Mouse (Mus musculus) ES-Bruce4 (cell line): ENCODE data around the gene Insl6. TPM values are rescaled to one million over a fixed set of nuclear protein-coding genes. Genes with fewer than 3 reads are reported as not detected.

Experiments used
- H3K27ac ChIP-seq: 2 replicates; pipeline ENCODE4 v1.5.1; 2012; ENCODE audit warnings: low read length, inconsistent platforms; ENCODE audit not compliant: insufficient read depth
- H3K27me3 ChIP-seq: 2 replicates; pipeline ENCODE4 v1.6.1; 2012; ENCODE audit warnings: mild to moderate bottlenecking, low read length, inconsistent platforms; ENCODE audit not compliant: control insufficient read depth, poor library complexity, insufficient read depth, severe bottlenecking
- H3K36me3 ChIP-seq: 2 replicates; pipeline ENCODE4 v1.6.1; 2012; ENCODE audit warnings: inconsistent platforms, mild to moderate bottlenecking, low read length, moderate library complexity; ENCODE audit not compliant: control insufficient read depth, poor library complexity, insufficient read depth, severe bottlenecking
- H3K4me1 ChIP-seq: one replicate; pipeline ENCODE4 v1.8.1; 2011; ENCODE audit warnings: low read length; ENCODE audit not compliant: control insufficient read depth, insufficient read depth
- H3K4me3 ChIP-seq: 2 replicates; pipeline ENCODE4 v1.5.1; 2011; ENCODE audit warnings: low read depth, mild to moderate bottlenecking, low read length
- H3K9ac ChIP-seq: 2 replicates; pipeline ENCODE4 v1.6.1; 2012; ENCODE audit warnings: low read depth, mild to moderate bottlenecking, inconsistent platforms; ENCODE audit not compliant: poor library complexity, severe bottlenecking
- H3K9me3 ChIP-seq: replicated peaks from 2 replicates; pipeline ENCODE4 v1.6.1; 2012; ENCODE audit warnings: mild to moderate bottlenecking, low read length, inconsistent platforms; ENCODE audit not compliant: control insufficient read depth, poor library complexity, insufficient read depth, severe bottlenecking
- CTCF ChIP-seq: IDR thresholded peaks from one replicate; pipeline ENCODE4 v1.8.1; 2011; ENCODE audit warnings: low read depth, low read length
- EP300 ChIP-seq: IDR thresholded peaks from 2 replicates; pipeline ENCODE4 v1.6.1; 2011; ENCODE audit warnings: low read depth, low read length; ENCODE audit not compliant: insufficient read depth
- POLR2A ChIP-seq: IDR thresholded peaks from one replicate; pipeline ENCODE4 v1.8.1; 2011; ENCODE audit warnings: low read length; ENCODE audit not compliant: insufficient read depth
- polyA plus RNA-seq: library from polyadenylated mRNA; stranded (reverse); fragments of >200 nt; gene quantifications from 2 replicates; pipeline ENCODE4 v1.2.4, GENCODE M21; 2011; ENCODE audit warnings: low read depth; ENCODE audit not compliant: missing spikeins, insufficient read depth, insufficient read length

Gene Insl6
- polyA plus RNA-seq, 1 experiment: 12.2 TPM

DNA sequence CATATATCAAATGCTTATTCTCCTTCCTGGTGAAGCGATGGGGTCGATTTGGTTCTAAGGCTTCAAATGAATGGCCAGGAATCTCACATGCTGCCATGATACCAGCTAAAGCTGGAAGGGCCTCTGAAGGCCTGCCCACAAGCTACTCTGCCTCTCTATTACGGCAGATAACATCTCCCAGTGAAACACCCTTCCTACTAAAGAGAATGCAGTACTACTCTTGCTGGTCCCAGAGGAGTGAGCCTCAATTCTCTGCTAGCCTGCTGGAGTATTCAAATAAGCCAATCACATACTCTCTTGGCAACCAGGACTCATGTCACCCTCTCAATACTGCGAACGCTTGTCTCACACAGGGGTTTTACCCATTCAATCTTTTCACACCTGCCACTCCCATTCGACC, 17.1 kb upstream of the Insl6 start:
- H3K9ac ChIP-seq: no peak overlapping the region
- no peaks in the 10 kb centered on the region for H3K27me3 ChIP-seq
- no peaks in the 10 kb centered on the region for H3K36me3 ChIP-seq
- TF ChIP-seq EP300: no peak
- no peak for TF ChIP-seq POLR2A
- no peak for TF ChIP-seq CTCF
- H3K4me1 ChIP-seq: no peaks in the 10 kb centered on the region
- H3K4me3 ChIP-seq: no peak overlapping the region
- H3K27ac ChIP-seq: no peak overlapping the region
- H3K9me3 ChIP-seq: no peaks in the 10 kb centered on the region

DNA sequence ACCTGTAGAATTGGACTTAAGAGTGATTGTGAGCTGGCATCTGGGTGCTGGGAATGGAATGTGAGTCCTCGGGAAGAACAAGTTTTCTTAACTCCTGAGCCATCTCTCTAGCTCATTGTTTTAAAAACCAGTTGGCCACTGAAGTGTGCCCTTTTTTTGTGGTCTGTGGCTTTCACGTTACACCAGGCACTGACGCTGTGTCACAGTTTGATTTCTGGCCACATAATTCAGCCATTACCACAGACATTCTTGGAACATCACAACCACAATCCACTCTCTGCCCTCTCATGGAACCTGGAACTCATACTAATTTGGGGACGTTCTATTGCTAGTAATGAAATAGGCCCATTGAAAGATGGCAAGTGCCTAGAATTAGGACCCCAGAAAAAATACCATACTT, 15.9 kb upstream of the Insl6 start:
- H3K27me3 ChIP-seq: no peaks in the 10 kb centered on the region
- no peaks in the 10 kb centered on the region for H3K36me3 ChIP-seq
- no peak overlapping the region for H3K27ac ChIP-seq
- no peaks in the 10 kb centered on the region for H3K9me3 ChIP-seq
- no peak for TF ChIP-seq EP300
- TF ChIP-seq CTCF: no peak
- TF ChIP-seq POLR2A: no peak
- no peak overlapping the region for H3K4me3 ChIP-seq
- H3K9ac ChIP-seq: no peak overlapping the region
- no peaks in the 10 kb centered on the region for H3K4me1 ChIP-seq

DNA sequence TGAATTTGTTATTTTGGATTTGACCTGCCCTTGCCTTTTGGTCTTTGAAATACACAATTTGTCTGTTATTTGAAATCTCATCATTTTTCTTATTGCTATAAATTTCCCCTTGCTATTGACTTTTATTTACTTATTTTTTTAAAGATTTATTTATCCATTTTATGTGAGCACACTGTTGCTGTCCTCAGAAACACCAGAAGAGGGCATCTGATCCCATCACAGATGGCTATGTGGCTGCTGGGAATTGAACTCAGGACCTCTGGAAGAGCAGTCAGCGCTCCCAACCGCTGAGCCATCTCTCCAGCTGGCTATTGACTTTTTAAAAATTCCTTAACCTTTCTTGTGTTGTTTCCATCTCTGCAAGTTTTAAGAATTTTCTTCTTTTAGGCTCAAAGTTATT, 11.5 kb upstream of the Insl6 start:
- Histone ChIP-seq H3K4me1 (no peaks in the 10 kb centered on the region), H3K36me3 (no peaks in the 10 kb centered on the region), H3K27me3 (no peaks in the 10 kb centered on the region), H3K4me3 (no peak overlapping the region), H3K9me3 (no peaks in the 10 kb centered on the region), H3K9ac (no peak overlapping the region), H3K27ac (no peak overlapping the region)
- TF ChIP-seq POLR2A: no peak
- no peak for TF ChIP-seq EP300
- TF ChIP-seq CTCF: no peak

DNA sequence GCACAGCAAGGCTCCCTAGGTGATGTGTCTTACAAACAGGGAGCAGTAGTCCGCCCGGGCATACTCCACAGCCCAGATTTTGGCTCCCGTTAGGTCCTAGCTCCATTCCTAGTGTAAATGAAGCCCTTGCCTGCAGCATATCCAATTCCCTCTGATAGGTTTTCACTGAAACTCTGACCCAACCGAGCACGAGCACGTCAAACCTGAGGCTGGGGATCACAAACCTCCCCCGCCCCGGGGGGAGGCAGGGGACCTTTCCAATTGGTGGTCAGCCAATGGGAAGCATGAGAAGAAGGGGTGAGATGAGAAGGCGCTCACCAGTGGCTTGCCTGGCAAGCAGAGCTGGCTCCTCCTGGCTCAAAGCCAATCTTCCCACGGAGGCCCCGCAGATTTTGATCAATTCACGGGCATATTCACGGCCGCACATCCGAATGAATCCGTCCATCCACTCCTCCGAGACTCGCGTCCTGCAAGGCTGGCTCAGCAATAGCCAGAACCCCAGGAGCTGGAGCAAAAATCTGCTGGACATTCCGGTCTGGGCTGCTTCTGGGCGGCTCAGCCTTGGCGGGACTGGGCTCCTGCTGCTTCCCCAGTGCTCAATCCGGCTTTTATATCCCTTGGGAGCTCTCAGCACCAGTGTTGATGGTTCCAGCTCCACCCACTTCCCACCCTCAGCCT, 9.1 kb upstream of the Insl6 start, which contains the start of gene Rln1:
Rln1 (minus strand) TSS at position 603 of the 678 bp plus-strand sequence.
- H3K36me3 ChIP-seq: no peaks in the 10 kb centered on the region
- no peak within 1 kb of the TSS for H3K27ac ChIP-seq
- H3K27me3 ChIP-seq: no peaks in the 10 kb centered on the region
- peak within 1 kb of the TSS; percentile 49 for H3K9ac ChIP-seq
- H3K9me3 ChIP-seq: no peaks in the 10 kb centered on the region
- TF ChIP-seq EP300 (no peak), CTCF (no peak), POLR2A (no peak)
- no peaks in the 10 kb centered on the region for H3K4me1 ChIP-seq
- H3K4me3 ChIP-seq: peak within 1 kb of the TSS; percentile 59

DNA sequence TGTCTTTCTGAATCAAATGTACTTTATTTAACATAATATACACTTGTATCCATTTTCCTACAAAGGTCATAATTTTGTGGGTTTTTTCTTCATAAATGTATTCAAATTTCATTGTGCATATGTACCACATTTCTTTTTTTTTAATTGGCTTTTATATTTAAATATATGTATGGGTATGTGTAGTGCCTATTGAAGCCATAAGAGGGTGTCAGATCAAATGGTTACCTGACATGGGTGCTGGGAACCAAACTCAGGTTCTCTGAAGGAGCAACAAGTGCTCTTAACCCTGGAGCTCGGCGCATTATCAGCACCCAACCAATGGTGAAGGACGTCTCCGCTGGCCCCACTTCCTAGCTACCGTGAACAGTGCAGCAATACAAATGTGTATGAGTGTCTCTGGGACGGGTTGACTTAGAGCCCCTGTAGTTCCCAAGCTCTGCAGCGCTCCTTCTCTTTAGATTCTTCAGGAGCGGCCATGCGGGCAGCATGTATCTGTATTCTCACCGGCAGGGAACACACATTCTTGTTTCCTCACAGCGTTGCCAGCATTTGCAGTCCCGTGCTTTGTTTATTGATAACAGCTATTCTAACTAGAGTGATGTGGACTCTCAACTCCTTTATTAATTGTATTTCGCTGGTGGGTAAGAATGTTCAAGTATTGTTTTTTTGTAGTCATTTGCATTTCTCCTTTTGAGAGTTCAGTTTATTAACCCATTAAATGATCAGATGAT, 1.8 kb upstream of the Insl6 start:
- H3K27me3 ChIP-seq: no peaks in the 10 kb centered on the region
- no peak overlapping the region for H3K27ac ChIP-seq
- no peaks in the 10 kb centered on the region for H3K36me3 ChIP-seq
- H3K9ac ChIP-seq: no peak overlapping the region
- no peaks in the 10 kb centered on the region for H3K4me1 ChIP-seq
- no peak for TF ChIP-seq EP300
- TF ChIP-seq POLR2A: no peak
- TF ChIP-seq CTCF: no peak
- H3K9me3 ChIP-seq: no peaks in the 10 kb centered on the region
- H3K4me3 ChIP-seq: no peak overlapping the region

DNA sequence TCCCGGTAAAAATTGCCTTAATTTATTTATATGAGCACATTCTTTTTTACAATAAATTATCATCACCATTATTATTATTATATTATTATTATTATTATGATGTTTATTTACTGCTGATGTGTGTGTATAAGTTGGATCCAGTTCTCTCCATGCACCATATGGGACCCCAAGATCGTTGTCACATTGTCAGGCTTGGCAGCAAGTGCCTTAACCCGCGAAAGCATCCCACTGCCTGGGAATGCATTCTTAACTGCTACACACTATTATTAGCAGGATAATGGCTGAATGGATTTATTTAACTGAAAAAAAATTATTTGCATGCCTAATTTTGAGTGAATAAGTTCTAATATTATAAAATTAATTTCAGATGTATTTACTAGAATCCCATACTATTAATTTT, 1.2 kb upstream of the Insl6 start:
- Histone ChIP-seq H3K27me3 (no peaks in the 10 kb centered on the region), H3K9me3 (no peaks in the 10 kb centered on the region), H3K9ac (no peak overlapping the region), H3K4me1 (no peaks in the 10 kb centered on the region), H3K27ac (no peak overlapping the region), H3K4me3 (no peak overlapping the region), H3K36me3 (no peaks in the 10 kb centered on the region)
- TF ChIP-seq CTCF (no peak), POLR2A (no peak), EP300 (no peak)
